Mouse (Mus musculus) stomach, embryonic 15.5 days (tissue): Measurements from ENCODE around the gene Taf4. TPM values are rescaled to one million over a fixed set of nuclear protein-coding genes. Genes with fewer than 3 reads are reported as not detected.

ENCODE experiments used
- ATAC-seq: fragments of 200-750 bp; cut with Nextera tagmentation; 2 replicates; pipeline ENCODE4 v1.8.0; 2017; ENCODE audit warnings: low read depth, moderate number of reproducible peaks, moderate TSS enrichment; ENCODE audit not compliant: insufficient read depth, low FRiP score
- H3K27ac ChIP-seq: fragments of 300-500 bp; sonication (generic); 2 replicates; pipeline ENCODE4 v1.5.1; 2015; ENCODE audit warnings: mild to moderate bottlenecking, inconsistent platforms
- H3K27me3 ChIP-seq: fragments of 300-500 bp; sonication (generic); replicated peaks from 2 replicates; pipeline ENCODE4 v1.6.1; 2015; ENCODE audit warnings: inconsistent platforms
- H3K36me3 ChIP-seq: fragments of 300-500 bp; sonication (generic); 2 replicates; pipeline ENCODE4 v1.6.1; 2015; ENCODE audit warnings: inconsistent platforms
- H3K4me1 ChIP-seq: fragments of 300-500 bp; sonication (generic); 2 replicates; pipeline ENCODE4 v1.6.1; 2015; ENCODE audit warnings: inconsistent platforms
- H3K4me2 ChIP-seq: fragments of 300-500 bp; sonication (generic); 2 replicates; pipeline ENCODE4 v1.6.1; 2015; ENCODE audit warnings: mild to moderate bottlenecking, inconsistent platforms
- H3K4me3 ChIP-seq: fragments of 300-500 bp; sonication (generic); replicated peaks from 2 replicates; pipeline ENCODE4 v1.5.1; 2015; ENCODE audit warnings: inconsistent platforms
- H3K9ac ChIP-seq: fragments of 300-500 bp; sonication (generic); 2 replicates; pipeline ENCODE4 v1.6.1; 2015; ENCODE audit warnings: inconsistent platforms
- H3K9me3 ChIP-seq: fragments of 300-500 bp; sonication (generic); 2 replicates; pipeline ENCODE4 v1.6.1; 2016; ENCODE audit warnings: inconsistent platforms
- WGBS: fragments of 180-500 bp; shearing (Covaris S2); methylation state at CpG from one replicate; pipeline ENCODE4 v1.1.7; 2015; 5-methylcytosine and 5-hydroxymethylcytosine counted together
- polyA plus RNA-seq: library from polyadenylated mRNA; unstranded; fragments of >200 nt; fragmentation: Nextera tagmentation; extraction: Ambion mirVana; gene quantifications from 2 replicates; pipeline ENCODE4 v1.2.1, GENCODE M21; 2015

Gene Taf4
- polyA plus RNA-seq: 3.6 and 3.7 TPM in 2 replicates

GRCm38 (mm10) chr2:179976628-179977343, at the start of gene Taf4:
Gene Taf4 (minus strand): TSS chr2:179976646.
- H3K9me3 ChIP-seq: no peaks in the 10 kb centered on the region
- H3K4me3 ChIP-seq: peak within 1 kb of the TSS; percentile 94
- under 1% methylated on average over 67 of the region's 84 CpGs for whole genome bisulfite sequencing
- ATAC-seq: peak; percentile 93
- H3K36me3 ChIP-seq: no peaks in the 10 kb centered on the region
- H3K27me3 ChIP-seq: no peaks in the 10 kb centered on the region
- H3K4me1 ChIP-seq: peaks cover 30% of the 10 kb centered on the region
- H3K4me2 ChIP-seq: peak within 1 kb of the TSS; percentile 96
- peak within 1 kb of the TSS; percentile 99 for H3K9ac ChIP-seq
- peak within 1 kb of the TSS; percentile 96 for H3K27ac ChIP-seq

- H3K36me3 ChIP-seq: peaks cover 22% of the 10 kb centered on the region
- peak overlapping the region; percentile 95 for H3K4me3 ChIP-seq
- H3K27me3 ChIP-seq: peaks cover 7% of the 10 kb centered on the region; the same call in 1 of the 2 replicates
- no peaks in the 10 kb centered on the region for H3K9me3 ChIP-seq
- peak overlapping the region; percentile 77 for H3K4me2 ChIP-seq
- 6% methylated on average over 6 of the region's 6 CpGs for WGBS
- ATAC-seq: no peak
- peak overlapping the region; percentile 91; the same call in 1 of the 2 replicates for H3K9ac ChIP-seq
- H3K4me1 ChIP-seq: peaks cover 28% of the 10 kb centered on the region
- H3K27ac ChIP-seq: no peak overlapping the region
Observed at GRCm38 (mm10) chr2:180025861-180026200, 49.4 kb upstream of the Taf4 start.

GRCm38 (mm10) chr2:180025135-180025860, 48.9 kb upstream of the Taf4 start:
- Histone ChIP-seq H3K4me3 (peak overlapping the region; percentile 95), H3K9me3 (no peaks in the 10 kb centered on the region), H3K27ac (peak overlapping the region; percentile 94), H3K9ac (peak overlapping the region; percentile 91), H3K4me1 (peaks cover 28% of the 10 kb centered on the region), H3K27me3 (peaks cover 7% of the 10 kb centered on the region; the same call in 1 of the 2 replicates), H3K4me2 (peak overlapping the region; percentile 77), H3K36me3 (peaks cover 19% of the 10 kb centered on the region; the same call in 1 of the 2 replicates)
- ATAC-seq: peak; percentile 0; the same call in 1 of the 2 replicates
- WGBS: 2% methylated on average over 83 of the region's 84 CpGs

- no peaks in the 10 kb centered on the region for H3K9me3 ChIP-seq
- peak within 1 kb of the TSS; percentile 89 for H3K4me2 ChIP-seq
- peak within 1 kb of the TSS; percentile 91 for H3K9ac ChIP-seq
- H3K36me3 ChIP-seq: peaks cover 16% of the 10 kb centered on the region; the same call in 1 of the 2 replicates
- H3K4me1 ChIP-seq: peaks cover 28% of the 10 kb centered on the region
- peak; percentile 95 for ATAC-seq
- WGBS: under 1% methylated on average over 80 of the region's 80 CpGs
- peak within 1 kb of the TSS; percentile 94 for H3K27ac ChIP-seq
- peaks cover 7% of the 10 kb centered on the region; the same call in 1 of the 2 replicates for H3K27me3 ChIP-seq
- H3K4me3 ChIP-seq: peak within 1 kb of the TSS; percentile 95
Observed at GRCm38 (mm10) chr2:180024401-180025098, 48.1 kb upstream of the Taf4 start, which contains the start of gene Lsm14b. Gene Lsm14b (plus strand): TSS chr2:180024987.

GRCm38 (mm10) chr2:180022751-180023150, 46.3 kb upstream of the Taf4 start:
- Histone ChIP-seq H3K4me3 (no peak overlapping the region), H3K27ac (no peak overlapping the region), H3K9ac (no peak overlapping the region), H3K9me3 (no peaks in the 10 kb centered on the region), H3K36me3 (no peaks in the 10 kb centered on the region), H3K4me2 (no peak overlapping the region), H3K4me1 (peaks cover 21% of the 10 kb centered on the region), H3K27me3 (peaks cover 7% of the 10 kb centered on the region; the same call in 1 of the 2 replicates)
- no peak for ATAC-seq
- 64% methylated on average over 6 of the region's 6 CpGs for WGBS

GRCm38 (mm10) chr2:180020919-180021318, 44.5 kb upstream of the Taf4 start:
- Histone ChIP-seq H3K9me3 (no peaks in the 10 kb centered on the region), H3K9ac (no peak overlapping the region), H3K27me3 (peaks cover 7% of the 10 kb centered on the region; the same call in 1 of the 2 replicates), H3K4me2 (no peak overlapping the region), H3K27ac (no peak overlapping the region), H3K36me3 (no peaks in the 10 kb centered on the region), H3K4me1 (peaks cover 10% of the 10 kb centered on the region), H3K4me3 (no peak overlapping the region)
- 81% methylated on average over 8 of the region's 8 CpGs for WGBS
- ATAC-seq: no peak

GRCm38 (mm10) chr2:180020091-180020661, 43.7 kb upstream of the Taf4 start:
- Histone ChIP-seq H3K36me3 (no peaks in the 10 kb centered on the region), H3K4me3 (no peak overlapping the region), H3K4me1 (peaks cover 7% of the 10 kb centered on the region), H3K27me3 (peaks cover 7% of the 10 kb centered on the region; the same call in 1 of the 2 replicates), H3K9ac (no peak overlapping the region), H3K27ac (no peak overlapping the region), H3K9me3 (no peaks in the 10 kb centered on the region), H3K4me2 (no peak overlapping the region)
- ATAC-seq: no peak
- 82% methylated on average over 7 of the region's 7 CpGs for WGBS

GRCm38 (mm10) chr2:180018573-180018972, 42.1 kb upstream of the Taf4 start:
- no peak for ATAC-seq
- 82% methylated on average over 9 of the region's 9 CpGs for WGBS
- no peak overlapping the region for H3K4me3 ChIP-seq
- peaks cover 7% of the 10 kb centered on the region; the same call in 1 of the 2 replicates for H3K27me3 ChIP-seq
- H3K4me2 ChIP-seq: no peak overlapping the region
- H3K27ac ChIP-seq: no peak overlapping the region
- no peaks in the 10 kb centered on the region for H3K36me3 ChIP-seq
- peaks cover 7% of the 10 kb centered on the region for H3K4me1 ChIP-seq
- no peaks in the 10 kb centered on the region for H3K9me3 ChIP-seq
- no peak overlapping the region for H3K9ac ChIP-seq

- Histone ChIP-seq H3K4me3 (no peak overlapping the region), H3K4me1 (peaks cover 7% of the 10 kb centered on the region), H3K9me3 (no peaks in the 10 kb centered on the region), H3K9ac (no peak overlapping the region), H3K4me2 (no peak overlapping the region), H3K27ac (no peak overlapping the region), H3K36me3 (no peaks in the 10 kb centered on the region), H3K27me3 (peaks cover 4% of the 10 kb centered on the region; the same call in 1 of the 2 replicates)
- ATAC-seq: no peak
- 48% methylated on average over 4 of the region's 4 CpGs for WGBS
Observed at GRCm38 (mm10) chr2:180017632-180018031, 41.2 kb upstream of the Taf4 start.

- Histone ChIP-seq H3K4me2 (no peak overlapping the region), H3K9ac (no peak overlapping the region), H3K4me3 (no peak overlapping the region), H3K9me3 (no peaks in the 10 kb centered on the region), H3K4me1 (peaks cover 7% of the 10 kb centered on the region), H3K36me3 (no peaks in the 10 kb centered on the region), H3K27me3 (no peaks in the 10 kb centered on the region), H3K27ac (no peak overlapping the region)
- ATAC-seq: no peak
- 91% methylated on average over 7 of the region's 7 CpGs for WGBS
Observed at GRCm38 (mm10) chr2:180013686-180014085, 37.2 kb upstream of the Taf4 start.

GRCm38 (mm10) chr2:180011370-180011769, 34.9 kb upstream of the Taf4 start:
- Histone ChIP-seq H3K9ac (no peak overlapping the region), H3K4me1 (no peaks in the 10 kb centered on the region), H3K4me3 (no peak overlapping the region), H3K9me3 (no peaks in the 10 kb centered on the region), H3K36me3 (no peaks in the 10 kb centered on the region), H3K27ac (no peak overlapping the region), H3K4me2 (no peak overlapping the region), H3K27me3 (no peaks in the 10 kb centered on the region)
- no peak for ATAC-seq
- whole genome bisulfite sequencing: 81% methylated on average over 6 of the region's 6 CpGs
